Mouse (Mus musculus): Measurements from ENCODE around the gene Mdga1.

GRCm38 (mm10) chr17:29944376-29944775, 25.5 kb downstream of the Mdga1 start:
- TF ChIP-seq MYOG (IDR thresholded peaks at IDR 0.05; ENCODE audit: control insufficient read depth in 1 of 3, insufficient read depth in 1 of 3, insufficient read length in 2 of 3, low read depth in 2 of 3), result no peak
- no peak for TF ChIP-seq USF1 (IDR thresholded peaks at IDR 0.05; ENCODE audit: low read depth)
- TF ChIP-seq MAX (IDR thresholded peaks at IDR 0.05; ENCODE audit: low read depth), result no peak
- TF ChIP-seq POLR2A (IDR thresholded peaks at IDR 0.05; ENCODE audit: insufficient read length, low read depth), result no peak
- TF ChIP-seq POLR2AphosphoS2 (IDR thresholded peaks at IDR 0.05; ENCODE audit: insufficient read length, low read depth), result no peak
- TF ChIP-seq E2F4 (IDR thresholded peaks at IDR 0.05; ENCODE audit: insufficient read depth), result no peak
- TF ChIP-seq MYOD1 (IDR thresholded peaks at IDR 0.05; ENCODE audit: control insufficient read depth in 1 of 3, insufficient read length in 2 of 3, low read depth in 2 of 3), result no peak
- TF ChIP-seq CEBPB (IDR thresholded peaks at IDR 0.05; ENCODE audit: insufficient read depth, poor library complexity, severe bottlenecking), result no peak
- no peak for TF ChIP-seq TCF3 (IDR thresholded peaks at IDR 0.05; ENCODE audit: insufficient read length, low read depth)
